Mouse (Mus musculus) forebrain, embryonic 11.5 days (tissue): ENCODE data around the gene E2f2. TPM values are rescaled to one million over a fixed set of nuclear protein-coding genes. Genes with fewer than 3 reads are reported as not detected.

ENCODE experiments used
- ATAC-seq: fragments of 200-750 bp; cut with Nextera tagmentation; replicated peaks from 2 replicates; pipeline ENCODE4 v1.8.0; 2017; ENCODE audit warnings: moderate TSS enrichment; ENCODE audit not compliant: low FRiP score
- DNase-seq: peaks from one replicate; pipeline ENCODE4 v3.0.0-alpha.2; 2017; ENCODE audit warnings: low spot score
- H3K27ac ChIP-seq: fragments of 300-500 bp; sonication (generic); 2 replicates; pipeline ENCODE4 v1.5.1; 2014; ENCODE audit warnings: low read depth, low read length
- H3K27me3 ChIP-seq: fragments of 300-500 bp; sonication (generic); 2 replicates; pipeline ENCODE4 v1.6.1; 2014; ENCODE audit warnings: mild to moderate bottlenecking, low read length, mixed read lengths; ENCODE audit not compliant: control insufficient read depth, insufficient read depth
- H3K36me3 ChIP-seq: fragments of 300-500 bp; sonication (generic); 2 replicates; pipeline ENCODE4 v1.6.1; 2014; ENCODE audit warnings: mild to moderate bottlenecking, low read length, moderate library complexity, mixed read lengths; ENCODE audit not compliant: control insufficient read depth, insufficient read depth
- H3K4me1 ChIP-seq: fragments of 300-500 bp; sonication (generic); replicated peaks from 2 replicates; pipeline ENCODE4 v1.6.1; 2014; ENCODE audit warnings: low read length, mixed read lengths; ENCODE audit not compliant: control insufficient read depth, insufficient read depth
- H3K4me2 ChIP-seq: fragments of 300-500 bp; sonication (generic); 2 replicates; pipeline ENCODE4 v1.6.1; 2014; ENCODE audit warnings: low read depth, mild to moderate bottlenecking, low read length, moderate library complexity, mixed read lengths; ENCODE audit not compliant: severe bottlenecking
- H3K4me3 ChIP-seq: fragments of 300-500 bp; sonication (generic); 2 replicates; pipeline ENCODE4 v1.5.1; 2014; ENCODE audit warnings: low read depth, low read length
- H3K9ac ChIP-seq: fragments of 300-500 bp; sonication (generic); 2 replicates; pipeline ENCODE4 v1.6.1; 2014; ENCODE audit warnings: low read length
- H3K9me3 ChIP-seq: fragments of 300-500 bp; sonication (generic); 2 replicates; pipeline ENCODE4 v1.6.1; 2016; ENCODE audit warnings: low read length, mixed read lengths; ENCODE audit not compliant: control insufficient read depth
- WGBS: fragments of 180-500 bp; shearing (Covaris S2); extraction: QIAGEN DNeasy Blood & Tissue Kit; methylation state at CpG from one replicate; pipeline ENCODE4 v1.1.7; 2014; 5-methylcytosine and 5-hydroxymethylcytosine counted together
- polyA plus RNA-seq: library from polyadenylated mRNA; unstranded; fragments of >200 nt; fragmentation: Nextera tagmentation; extraction: Ambion mirVana; gene quantifications from 2 replicates; pipeline ENCODE4 v1.2.1, GENCODE M21; 2014

E2f2 gene
- polyA plus RNA-seq, 1 experiment from 2014 or later = 10.2 TPM

DNA sequence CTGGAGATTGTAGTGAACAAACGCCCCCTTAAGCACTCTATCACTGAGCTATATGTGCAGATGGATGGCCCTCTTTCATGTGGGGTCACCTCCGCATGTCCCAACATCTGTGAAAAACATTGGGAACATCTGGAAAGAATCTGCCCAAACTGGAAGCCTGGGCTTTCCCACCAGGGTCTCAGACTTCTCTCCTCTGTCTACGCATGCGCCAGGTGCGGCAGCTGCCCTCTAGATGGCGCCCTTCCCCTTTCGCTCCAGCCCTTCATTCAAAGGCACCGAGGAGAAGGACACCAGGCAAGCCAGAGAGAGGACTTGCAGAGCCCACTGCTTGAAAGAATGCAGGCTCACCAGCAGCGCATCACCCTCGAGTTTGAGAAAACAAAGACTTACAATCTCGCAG, 8.7 kb upstream of the E2f2 start:
- no peak overlapping the region for H3K4me3 ChIP-seq
- peaks cover 5% of the 10 kb centered on the region for H3K4me1 ChIP-seq
- no peaks in the 10 kb centered on the region for H3K27me3 ChIP-seq
- no peak overlapping the region for H3K27ac ChIP-seq
- 2% methylated on average over 11 of the region's 11 CpGs for WGBS
- no peak overlapping the region for H3K4me2 ChIP-seq
- no peaks in the 10 kb centered on the region for H3K9me3 ChIP-seq
- ATAC-seq = peak; percentile 69; the same call in 1 of the 2 replicates
- DNase-seq = peak; percentile 95
- H3K9ac ChIP-seq = no peak overlapping the region
- no peaks in the 10 kb centered on the region for H3K36me3 ChIP-seq

- Histone ChIP-seq H3K27me3 (no peaks in the 10 kb centered on the region), H3K4me2 (no peak overlapping the region), H3K36me3 (no peaks in the 10 kb centered on the region), H3K27ac (no peak overlapping the region), H3K9ac (no peak overlapping the region), H3K4me1 (peaks cover under 1% of the 10 kb centered on the region; the same call in 1 of the 2 replicates), H3K4me3 (no peak overlapping the region), H3K9me3 (no peaks in the 10 kb centered on the region)
- 80% methylated on average over 8 of the region's 8 CpGs for WGBS
- DNase-seq (no peak), ATAC-seq (no peak)
These were observed 7.2 kb upstream of the E2f2 start for GRCm38 (mm10) chr4:136164981-136165380.

DNA sequence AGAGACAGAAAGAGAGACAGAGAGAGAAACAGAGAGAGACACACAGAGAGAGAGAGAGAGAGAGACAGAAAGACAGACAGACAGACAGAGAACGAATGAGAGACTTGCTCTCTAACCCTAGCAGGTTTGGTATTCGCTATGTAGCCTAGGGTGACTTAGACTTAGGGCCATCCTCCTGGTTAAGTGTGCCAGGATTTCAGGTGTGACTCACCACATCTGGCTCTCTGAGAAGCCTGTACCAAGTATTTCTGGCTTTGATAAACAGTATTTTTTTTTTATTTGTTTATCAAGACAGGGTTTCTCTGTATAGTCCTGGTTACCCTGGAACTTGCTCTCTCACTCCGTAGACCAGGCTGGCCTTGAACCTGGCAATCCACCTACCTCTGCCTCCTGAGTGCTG, 4.5 kb upstream of the E2f2 start:
- Histone ChIP-seq H3K4me2 (no peak overlapping the region), H3K27ac (no peak overlapping the region), H3K36me3 (no peaks in the 10 kb centered on the region), H3K27me3 (no peaks in the 10 kb centered on the region), H3K4me1 (0 out of 2 replicates have a peak, but pooled peaks cover 2% of the 10 kb centered on the region), H3K9ac (no peak overlapping the region), H3K4me3 (no peak overlapping the region), H3K9me3 (no peaks in the 10 kb centered on the region)
- ATAC-seq = no peak
- WGBS = 81% methylated on average over 3 of the region's 3 CpGs
- no peak for DNase-seq

DNA sequence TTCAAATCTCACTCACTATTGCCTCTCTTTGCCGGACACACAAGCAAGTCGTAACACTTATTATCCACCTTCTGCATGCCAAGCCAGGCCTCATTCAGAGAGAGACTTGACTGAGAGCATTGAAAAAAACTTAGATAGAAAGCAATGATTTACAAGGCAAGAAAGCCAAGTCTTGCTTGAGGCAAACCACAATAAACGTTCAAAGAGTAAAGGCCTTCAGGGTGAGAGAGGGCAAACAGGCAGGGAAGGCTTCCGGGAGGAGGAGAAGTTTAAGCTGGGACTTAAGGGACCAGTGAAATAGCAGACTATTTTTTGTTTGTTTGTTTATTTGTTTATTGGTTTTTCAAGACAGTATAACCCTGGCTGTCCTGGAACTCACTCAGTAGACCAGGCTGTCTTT, 1.8 kb upstream of the E2f2 start:
- no peak overlapping the region for H3K4me3 ChIP-seq
- no peaks in the 10 kb centered on the region for H3K9me3 ChIP-seq
- DNase-seq (no peak), ATAC-seq (no peak)
- peaks cover 6% of the 10 kb centered on the region for H3K4me1 ChIP-seq
- WGBS = 85% methylated on average over 4 of the region's 4 CpGs
- no peak overlapping the region for H3K9ac ChIP-seq
- H3K4me2 ChIP-seq = no peak overlapping the region
- H3K36me3 ChIP-seq = no peaks in the 10 kb centered on the region
- H3K27me3 ChIP-seq = no peaks in the 10 kb centered on the region
- no peak overlapping the region for H3K27ac ChIP-seq

GRCm38 (mm10) chr4:136171455-136171854, 739 bp upstream of the E2f2 start:
- DNase-seq (peak; percentile 52), ATAC-seq (peak; percentile 45)
- Histone ChIP-seq H3K9me3 (no peaks in the 10 kb centered on the region), H3K27ac (no peak overlapping the region), H3K4me1 (peaks cover 8% of the 10 kb centered on the region), H3K4me3 (peak overlapping the region; percentile 81), H3K9ac (peak overlapping the region; percentile 64), H3K4me2 (peak overlapping the region; percentile 96), H3K27me3 (no peaks in the 10 kb centered on the region), H3K36me3 (no peaks in the 10 kb centered on the region)
- WGBS = 18% methylated on average over 12 of the region's 12 CpGs

- peaks cover 8% of the 10 kb centered on the region for H3K4me1 ChIP-seq
- peak overlapping the region; percentile 89 for H3K9ac ChIP-seq
- WGBS = under 1% methylated on average over 67 of the region's 67 CpGs
- ATAC-seq (peak; percentile 47), DNase-seq (peak; percentile 84)
- H3K9me3 ChIP-seq = no peaks in the 10 kb centered on the region
- H3K4me3 ChIP-seq = peak overlapping the region; percentile 81
- peak overlapping the region; percentile 71 for H3K27ac ChIP-seq
- H3K27me3 ChIP-seq = no peaks in the 10 kb centered on the region
- no peaks in the 10 kb centered on the region for H3K36me3 ChIP-seq
- peak overlapping the region; percentile 96 for H3K4me2 ChIP-seq
These were observed 482 bp downstream of the E2f2 start for GRCm38 (mm10) chr4:136172542-136173209.

DNA sequence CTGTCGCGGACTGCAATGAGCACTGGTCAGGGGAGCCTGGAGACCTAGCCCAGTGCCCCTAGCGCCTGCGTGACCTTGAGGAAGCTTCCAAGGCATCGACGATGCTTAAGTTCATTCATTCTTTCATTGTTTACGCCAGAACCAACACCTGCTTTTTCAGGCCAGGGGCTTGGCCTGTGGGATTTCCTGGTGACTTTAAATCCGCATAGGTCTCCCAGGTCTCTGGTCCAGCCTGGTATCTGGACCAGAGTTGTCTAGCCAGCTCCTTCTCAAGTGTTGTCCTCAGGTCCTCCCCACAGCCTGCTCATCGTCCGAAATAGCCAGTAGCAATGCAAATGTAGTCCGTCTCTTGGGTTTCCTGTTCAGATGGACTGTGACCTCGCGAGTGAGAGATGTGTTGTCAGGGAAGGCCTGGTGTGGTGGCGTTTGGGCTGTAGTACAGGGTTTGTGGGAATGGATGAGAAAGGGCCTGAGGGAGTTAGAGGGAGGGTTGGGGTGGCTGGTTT, 1.1 kb downstream of the E2f2 start:
- Histone ChIP-seq H3K9me3 (no peaks in the 10 kb centered on the region), H3K27ac (peak overlapping the region; percentile 7; the same call in 1 of the 2 replicates), H3K9ac (peak overlapping the region; percentile 89), H3K36me3 (no peaks in the 10 kb centered on the region), H3K4me1 (peaks cover 8% of the 10 kb centered on the region), H3K27me3 (no peaks in the 10 kb centered on the region), H3K4me3 (peak overlapping the region; percentile 81), H3K4me2 (peak overlapping the region; percentile 96)
- 1% methylated on average over 14 of the region's 14 CpGs for WGBS
- DNase-seq (peak; percentile 55), ATAC-seq (no peak)

GRCm38 (mm10) chr4:136174216-136175193, 2.3 kb downstream of the E2f2 start:
- Histone ChIP-seq H3K4me2 (peak overlapping the region; percentile 96; the same call in 1 of the 2 replicates), H3K27ac (no peak overlapping the region), H3K27me3 (no peaks in the 10 kb centered on the region), H3K4me3 (peak overlapping the region; percentile 81), H3K9me3 (no peaks in the 10 kb centered on the region), H3K9ac (peak overlapping the region; percentile 89), H3K36me3 (no peaks in the 10 kb centered on the region), H3K4me1 (peaks cover 10% of the 10 kb centered on the region)
- 72% methylated on average over 13 of the region's 13 CpGs for WGBS
- DNase-seq = peak; percentile 66
- ATAC-seq = no peak
